Mouse (Mus musculus) cerebellum, adult 2 months (tissue): ENCODE measurements around the gene Tmem235. TPM values are rescaled to one million over a fixed set of nuclear protein-coding genes. Genes with fewer than 3 reads are reported as not detected.
A peak's percentile ranks its signal among the peaks of the same experiment; 100 is the strongest.
"Not testable (repeated sequence)": the region's sequence is repeated elsewhere in the genome, so short reads cannot be mapped to it uniquely, and the experiment has no call there.

Source experiments
- DNase-seq, 2 experiments: peaks; one replicate each; pipeline ENCODE4 v3.0.0; 2021
- H3K27ac ChIP-seq: fragments of 200-500 bp; 2 replicates; pipeline ENCODE4 v1.5.1; 2012; ENCODE audit warnings: low read length, control low read depth, inconsistent platforms; ENCODE audit not compliant: insufficient read depth
- H3K27me3 ChIP-seq: fragments of 200-500 bp; 2 replicates; pipeline ENCODE4 v1.6.1; 2012; ENCODE audit warnings: inconsistent platforms, mild to moderate bottlenecking, low read length, moderate library complexity; ENCODE audit not compliant: control insufficient read depth, insufficient read depth
- H3K4me1 ChIP-seq: fragments of 200-500 bp; 2 replicates; pipeline ENCODE4 v1.6.1; 2011; ENCODE audit warnings: low read length; ENCODE audit not compliant: control insufficient read depth, insufficient read depth
- H3K4me3 ChIP-seq: fragments of 200-500 bp; replicated peaks from 2 replicates; pipeline ENCODE3; 2011; ENCODE audit warnings: mild to moderate bottlenecking, low read depth, low read length, control low read depth; ENCODE audit not compliant: insufficient read depth
- CTCF ChIP-seq: fragments of 200-500 bp; IDR thresholded peaks from 2 replicates; pipeline ENCODE4 v1.5.1; 2011; ENCODE audit warnings: low read depth, mild to moderate bottlenecking, control low read depth, low read length, moderate library complexity, borderline replicate concordance; ENCODE audit not compliant: insufficient read depth
- POLR2A ChIP-seq: fragments of 200-500 bp; IDR thresholded peaks from 2 replicates; pipeline ENCODE4 v1.6.1; 2011; ENCODE audit warnings: low read length, control low read depth, borderline replicate concordance; ENCODE audit not compliant: insufficient read depth
- WGBS: fragments of 180-500 bp; shearing (Covaris S2); methylation state at CpG from one replicate; pipeline ENCODE4 v1.1.7; 2018; 5-methylcytosine and 5-hydroxymethylcytosine counted together
- polyA plus RNA-seq: library from polyadenylated mRNA; depleted of rRNA; stranded (reverse); fragments of >200 nt; gene quantifications from 2 replicates; pipeline ENCODE4 v1.2.3, GENCODE M21; 2012

The Tmem235 gene
- polyA plus RNA-seq, 1 experiment: 0.16 TPM

- WGBS: 60% methylated on average over 18 of the region's 18 CpGs
- Histone ChIP-seq H3K4me1 (peaks cover 10% of the 10 kb centered on the region; the same call in 1 of the 2 replicates), H3K4me3 (no peak overlapping the region), H3K27me3 (no peaks in the 10 kb centered on the region; the same call in 1 of the 2 replicates), H3K27ac (no peak overlapping the region)
- no peak for TF ChIP-seq CTCF
- TF ChIP-seq POLR2A: no peak
- no peak for DNase-seq
Observed at GRCm38 (mm10) chr11:117828149-117828887, 32.2 kb upstream of the Tmem235 start.

- H3K4me3 ChIP-seq: no peak overlapping the region
- H3K27ac ChIP-seq: no peak overlapping the region
- no peaks in the 10 kb centered on the region; the same call in 1 of the 2 replicates for H3K27me3 ChIP-seq
- DNase-seq: peak in 1 of 2 experiments; percentile 28
- TF ChIP-seq CTCF (no peak), POLR2A (no peak)
- 48% methylated on average over 9 of the region's 9 CpGs for WGBS
- H3K4me1 ChIP-seq: peaks cover 10% of the 10 kb centered on the region; the same call in 1 of the 2 replicates
Observed at GRCm38 (mm10) chr11:117828888-117829604, 31.5 kb upstream of the Tmem235 start.

- peaks cover 10% of the 10 kb centered on the region; the same call in 1 of the 2 replicates for H3K4me1 ChIP-seq
- WGBS: 72% methylated on average over 2 of the region's 2 CpGs
- TF ChIP-seq POLR2A (no peak), CTCF (no peak)
- no peak overlapping the region for H3K4me3 ChIP-seq
- no peak for DNase-seq
- H3K27ac ChIP-seq: no peak overlapping the region
- no peaks in the 10 kb centered on the region; the same call in 1 of the 2 replicates for H3K27me3 ChIP-seq
Observed at GRCm38 (mm10) chr11:117829671-117830215, 30.8 kb upstream of the Tmem235 start.

- no peak for DNase-seq
- H3K4me1 ChIP-seq: peaks cover 8% of the 10 kb centered on the region; the same call in 1 of the 2 replicates
- TF ChIP-seq POLR2A (no peak), CTCF (no peak)
- no peak overlapping the region for H3K4me3 ChIP-seq
- H3K27ac ChIP-seq: no peak overlapping the region
- 70% methylated on average over 9 of the region's 9 CpGs for WGBS
- H3K27me3 ChIP-seq: no peaks in the 10 kb centered on the region; the same call in 1 of the 2 replicates
Observed at GRCm38 (mm10) chr11:117830401-117830800, 30.2 kb upstream of the Tmem235 start.

GRCm38 (mm10) chr11:117832086-117832969 lies 28.2 kb upstream of the Tmem235 start:
- Histone ChIP-seq H3K27ac (no peak overlapping the region), H3K4me3 (no peak overlapping the region), H3K27me3 (no peaks in the 10 kb centered on the region), H3K4me1 (peaks cover 4% of the 10 kb centered on the region; the same call in 1 of the 2 replicates)
- TF ChIP-seq CTCF (peak; percentile 57; the same call in 1 of the 2 replicates), POLR2A (no peak)
- 26% methylated on average over 28 of the region's 28 CpGs for WGBS
- DNase-seq: peak; percentile 31 to 56

- H3K4me1 ChIP-seq, H3K27me3 ChIP-seq, H3K27ac ChIP-seq, H3K4me3 ChIP-seq, DNase-seq: not testable (repeated sequence)
- 96% methylated on average over 4 of the region's 6 CpGs for WGBS
Observed at GRCm38 (mm10) chr11:117833509-117833908, 27.0 kb upstream of the Tmem235 start.

- no peaks in the 10 kb centered on the region; the same call in 1 of the 2 replicates for H3K4me1 ChIP-seq
- 95% methylated on average over 8 of the region's 8 CpGs for WGBS
- H3K27me3 ChIP-seq: no peaks in the 10 kb centered on the region
- DNase-seq: no peak
- no peak overlapping the region for H3K27ac ChIP-seq
- no peak for TF ChIP-seq CTCF
- no peak for TF ChIP-seq POLR2A
- H3K4me3 ChIP-seq: no peak overlapping the region
Observed at GRCm38 (mm10) chr11:117834086-117834485, 26.5 kb upstream of the Tmem235 start.
